Mouse (Mus musculus) lung, postnatal 14 days (tissue): ENCODE measurements at regions not wholly inside any gene's neighbourhood (a gene's known extent, or its start where the extent isn't known, plus 50 kb on each side); places are given as distances from the start of the nearest gene placed in this dataset.
"Not testable (repeated sequence)": the region's sequence is repeated elsewhere in the genome, so short reads cannot be mapped to it uniquely, and the experiment has no call there.

ENCODE experiments used
- DNase-seq: peaks from one replicate; pipeline ENCODE4 v3.0.0; 2021

GRCm38 (mm10) chr15:96031085-96031780 lies 240.6 kb downstream of the Ano6 start:
- DNase-seq = no peak

GRCm38 (mm10) chr15:96035273-96035672 lies 244.6 kb downstream of the Ano6 start:
- DNase-seq = peak; percentile 35

GRCm38 (mm10) chr15:96045561-96045960 lies 241.8 kb upstream of the Arid2 start:
- no peak for DNase-seq

- DNase-seq = no peak
Observed at GRCm38 (mm10) chr15:96046651-96047050, 240.7 kb upstream of the Arid2 start.

- no peak for DNase-seq
Observed at GRCm38 (mm10) chr15:96050416-96050815, 236.9 kb upstream of the Arid2 start.

- DNase-seq = no peak
Observed at GRCm38 (mm10) chr15:96052586-96052985, 234.7 kb upstream of the Arid2 start.

GRCm38 (mm10) chr15:96055361-96055760 lies 232.0 kb upstream of the Arid2 start:
- DNase-seq = no peak

GRCm38 (mm10) chr15:96055796-96056473 lies 231.4 kb upstream of the Arid2 start:
- DNase-seq = no peak

GRCm38 (mm10) chr15:96059623-96060022 lies 227.7 kb upstream of the Arid2 start:
- DNase-seq = no peak

- no peak for DNase-seq
Observed at GRCm38 (mm10) chr15:96064499-96065217, 222.7 kb upstream of the Arid2 start.

- no peak for DNase-seq
Observed at GRCm38 (mm10) chr15:96075615-96076014, 211.7 kb upstream of the Arid2 start.

GRCm38 (mm10) chr15:96077756-96078155 lies 209.6 kb upstream of the Arid2 start:
- DNase-seq = no peak

- no peak for DNase-seq
Observed at GRCm38 (mm10) chr15:96078580-96078979, 208.7 kb upstream of the Arid2 start.

GRCm38 (mm10) chr15:96089676-96090075 lies 197.6 kb upstream of the Arid2 start:
- DNase-seq = no peak

- DNase-seq = no peak
Observed at GRCm38 (mm10) chr15:96096438-96096837, 190.9 kb upstream of the Arid2 start.

GRCm38 (mm10) chr15:96098821-96099220 lies 188.5 kb upstream of the Arid2 start:
- no peak for DNase-seq

GRCm38 (mm10) chr15:96099844-96100640 lies 187.3 kb upstream of the Arid2 start:
- DNase-seq = not testable (repeated sequence)

GRCm38 (mm10) chr15:96103737-96104136 lies 183.6 kb upstream of the Arid2 start:
- peak; percentile 28 for DNase-seq

- DNase-seq = no peak
Observed at GRCm38 (mm10) chr15:96107503-96107902, 179.8 kb upstream of the Arid2 start.

- no peak for DNase-seq
Observed at GRCm38 (mm10) chr15:96113091-96113490, 174.2 kb upstream of the Arid2 start.

GRCm38 (mm10) chr15:96114616-96115015 lies 172.7 kb upstream of the Arid2 start:
- no peak for DNase-seq

- DNase-seq = no peak
Observed at GRCm38 (mm10) chr15:96115196-96115595, 172.1 kb upstream of the Arid2 start.

- DNase-seq = no peak
Observed at GRCm38 (mm10) chr15:96119240-96119639, 168.1 kb upstream of the Arid2 start.
